Comparison of ENCODE assay signal across 8 mouse cellular contexts in genomic region chr10:23116786-23117410, GRCm38 (mm10).
DNase-seq lines count a peak whose midpoint lies in the region; ATAC-seq and TF ChIP-seq lines count a peak whose summit lies in the region.

No protein-coding gene starts in this region.

- ATAC-seq in lung, postnatal 0 days, result no peak

- peak; percentile 87 for DNase-seq in MEL (ENCODE audit: low read depth, low spot score)
- DNase-seq in brain, embryonic 18.5 days (ENCODE audit: low read depth, low spot score), result peak; percentile 43
- DNase-seq in fibroblast of lung, adult 2 months (ENCODE audit: low read depth), result peak; percentile 36
- peak; percentile 69 to 83 for DNase-seq in heart, postnatal 10 days
- peak; percentile 80 to 87 for DNase-seq in layer of hippocampus, postnatal 10 days (ENCODE audit: low spot score in 2 of 2)
- peak; percentile 69 for DNase-seq in lung, postnatal 0 days (ENCODE audit: low spot score)
- peak; percentile 51 for DNase-seq in retina, postnatal 7 days (ENCODE audit: low read depth, low spot score)
- DNase-seq in urinary bladder, postnatal 25 days (ENCODE audit: low spot score), result peak; percentile 61

- intact Hi-C loops in heart, postnatal 10 days (cut with DNase I), result loop anchor here (1.0 kb wide), 2 partner anchors 286 to 494 kb away; no protein-coding TSS in a partner anchor

- WGBS in lung, postnatal 0 days, result 45% methylated on average over 10 of the region's 10 CpGs

- H3K9ac ChIP-seq in MEL (ENCODE audit: control insufficient read depth, low read depth, low read length, poor library complexity, severe bottlenecking), result peak overlapping the region; percentile 45
- H3K9ac ChIP-seq in lung, postnatal 0 days (replicated peaks; ENCODE audit: low read depth), result no peak overlapping the region

- TF ChIP-seq POLR2A in MEL (IDR thresholded peaks at IDR 0.05; ENCODE audit: control insufficient read depth in 1 of 2, insufficient read depth in 1 of 2, low read depth in 1 of 2, low read length in 2 of 2, poor library complexity in 1 of 2), result no peak

- H3K9me3 ChIP-seq in MEL (replicated peaks; ENCODE audit: insufficient read depth, low read length), result no peaks in the 10 kb centered on the region
- H3K9me3 ChIP-seq in lung, postnatal 0 days (ENCODE audit: low read length), result no peaks in the 10 kb centered on the region

- H3K27me3 ChIP-seq in MEL (ENCODE audit: control insufficient read depth in 1 of 2, insufficient read depth in 2 of 2, low read length in 2 of 2), result no peaks in the 10 kb centered on the region; a peak in 4 of 4 replicates
- no peaks in the 10 kb centered on the region for H3K27me3 ChIP-seq in lung, postnatal 0 days (replicated peaks; ENCODE audit: insufficient read depth, low read length)

- no peaks in the 10 kb centered on the region for H3K36me3 ChIP-seq in MEL (ENCODE audit: control insufficient read depth in 1 of 2, insufficient read depth in 2 of 2, low read length in 2 of 2)
- no peaks in the 10 kb centered on the region for H3K36me3 ChIP-seq in lung, postnatal 0 days (ENCODE audit: insufficient read depth, low read length)

- no peaks in the 10 kb centered on the region for H3K79me2 ChIP-seq in MEL (ENCODE audit: control insufficient read depth, insufficient read depth, low read length, poor library complexity)

- H3K4me3 ChIP-seq in MEL (ENCODE audit: control insufficient read depth in 1 of 2, insufficient read depth in 1 of 2, low read depth in 2 of 2, low read length in 2 of 2), result peak overlapping the region; percentile 47 to 52
- no peak overlapping the region for H3K4me3 ChIP-seq in lung, postnatal 0 days (ENCODE audit: low read depth, low read length)

- H3K4me1 ChIP-seq in MEL (ENCODE audit: control insufficient read depth in 1 of 2, insufficient read depth in 2 of 2, low read length in 2 of 2), result peaks cover 0 to 2% of the 10 kb centered on the region in 2 experiments; a peak in 3 of 4 replicates
- H3K4me1 ChIP-seq in lung, postnatal 0 days (ENCODE audit: insufficient read depth, low read depth, low read length), result no peaks in the 10 kb centered on the region

- no peak overlapping the region for H3K4me2 ChIP-seq in lung, postnatal 0 days (replicated peaks; ENCODE audit: low read depth, low read length)

- peak overlapping the region; percentile 70 for H3K27ac ChIP-seq in MEL (ENCODE audit: control insufficient read depth, low read depth, low read length)
- H3K27ac ChIP-seq in lung, postnatal 0 days (ENCODE audit: low read length), result no peak overlapping the region

- peak; percentile 89 for TF ChIP-seq RAD21 in MEL (IDR thresholded peaks at IDR 0.05; ENCODE audit: low read depth, low read length)

- TF ChIP-seq EP300 in MEL (IDR thresholded peaks at IDR 0.05; ENCODE audit: low read depth in 1 of 2, low read length in 2 of 2), result no peak
- no peak for TF ChIP-seq EP300 in lung, postnatal 0 days (IDR thresholded peaks at IDR 0.05)

- peak; percentile 86 to 97 (median 94) for TF ChIP-seq CTCF in MEL (IDR thresholded peaks at IDR 0.05 in 2 of 3, conservative IDR thresholded peaks at IDR 0.05 in 1 of 3; ENCODE audit: control insufficient read depth in 1 of 3, insufficient read depth in 1 of 3, low read depth in 2 of 3, low read length in 3 of 3, poor library complexity in 1 of 3, severe bottlenecking in 1 of 3)
- peak; percentile 97 for TF ChIP-seq CTCF in lung, postnatal 0 days (IDR thresholded peaks at IDR 0.05)

TF ChIP-seq in MEL, 35 proteins besides CTCF, POLR2A, EP300 and RAD21:
- TF ChIP-seq TAL1 (IDR thresholded peaks at IDR 0.05; ENCODE audit: low read length) (no peak), ZC3H11A (IDR thresholded peaks at IDR 0.05; ENCODE audit: low read depth, low read length) (peak; percentile 78), TBP (IDR thresholded peaks at IDR 0.05; ENCODE audit: low read depth, low read length) (0 out of 2 replicates have a peak, but pooled peaks have one; percentile 37), SMC3 (IDR thresholded peaks at IDR 0.05; ENCODE audit: low read depth, low read length) (peak; percentile 94)
TF ChIP-seq in MEL: peak in this region for 3.

Comparison
In these comparisons a context has a peak if more than half of its experiments do, and no peak if none do; other contexts are left out.
1. DNase-seq: peak in every context shown above with its lines; median percentile 87 in MEL; 84 in layer of hippocampus, postnatal 10 days; 76 in heart, postnatal 10 days; 69 in lung, postnatal 0 days; 61 in urinary bladder, postnatal 25 days; 51 in retina, postnatal 7 days; 43 in brain, embryonic 18.5 days; 36 in fibroblast of lung, adult 2 months.